Mouse (Mus musculus) forebrain, postnatal 0 days (tissue): Measurements from ENCODE around the gene Ccnf. TPM values are rescaled to one million over a fixed set of nuclear protein-coding genes. Genes with fewer than 3 reads are reported as not detected.

ENCODE experiments used
- ATAC-seq: fragments of 200-750 bp; cut with Nextera tagmentation; 2 replicates; pipeline ENCODE4 v1.8.0; 2017; ENCODE audit warnings: mild to moderate bottlenecking, moderate library complexity
- DNase-seq: peaks from one replicate; pipeline ENCODE4 v3.0.0-alpha.2; 2015
- H3K27ac ChIP-seq: fragments of 300-500 bp; sonication (generic); 2 replicates; pipeline ENCODE4 v1.5.1; 2014; ENCODE audit warnings: low read depth, mild to moderate bottlenecking, antibody characterized with exemption, low read length, moderate library complexity, mixed read lengths
- H3K27me3 ChIP-seq: fragments of 300-500 bp; sonication (generic); 2 replicates; pipeline ENCODE4 v1.6.1; 2014; ENCODE audit warnings: mild to moderate bottlenecking, low read length, mixed read lengths; ENCODE audit not compliant: insufficient read depth
- H3K36me3 ChIP-seq: fragments of 300-500 bp; sonication (generic); 2 replicates; pipeline ENCODE4 v1.6.1; 2014; ENCODE audit warnings: mild to moderate bottlenecking, moderate library complexity; ENCODE audit not compliant: insufficient read depth
- H3K4me1 ChIP-seq: fragments of 300-500 bp; sonication (generic); 2 replicates; pipeline ENCODE4 v1.6.1; 2014; ENCODE audit warnings: antibody characterized with exemption; ENCODE audit not compliant: insufficient read depth
- H3K4me2 ChIP-seq: fragments of 300-500 bp; sonication (generic); 2 replicates; pipeline ENCODE4 v1.6.1; 2014; ENCODE audit warnings: low read depth, mild to moderate bottlenecking, moderate library complexity
- H3K4me3 ChIP-seq: fragments of 300-500 bp; sonication (generic); 2 replicates; pipeline ENCODE4 v1.5.1; 2014; ENCODE audit warnings: low read depth, low read length, mixed read lengths
- H3K9ac ChIP-seq: fragments of 300-500 bp; sonication (generic); 2 replicates; pipeline ENCODE4 v1.6.1; 2014; ENCODE audit warnings: mild to moderate bottlenecking
- H3K9me3 ChIP-seq: fragments of 300-500 bp; sonication (generic); 2 replicates; pipeline ENCODE4 v1.6.1; 2016; ENCODE audit warnings: low read length
- CTCF ChIP-seq: sonication (generic); IDR thresholded peaks from 2 replicates; pipeline ENCODE4 v1.5.1; 2016; ENCODE audit warnings: antibody characterized with exemption, control low read depth, low read depth
- WGBS: fragments of 180-500 bp; shearing (Covaris S2); extraction: QIAGEN DNeasy Blood & Tissue Kit; methylation state at CpG from one replicate; pipeline ENCODE4 v1.1.7; 2014; 5-methylcytosine and 5-hydroxymethylcytosine counted together
- polyA plus RNA-seq: library from polyadenylated mRNA; unstranded; fragments of >200 nt; fragmentation: Nextera tagmentation; extraction: Ambion mirVana; gene quantifications from 2 replicates; pipeline ENCODE4 v1.2.1, GENCODE M21; 2015
- total RNA-seq: library from RNA; depleted of rRNA; stranded (reverse); fragments of >200 nt; gene quantifications from 2 replicates; pipeline ENCODE4 v1.2.3, GENCODE M21; 2014; rRNA removed

The Ccnf gene
- total RNA-seq (6.2 and 7.4 TPM in 2 replicates), polyA plus RNA-seq (4.1 and 6.9 TPM in 2 replicates)

- Histone ChIP-seq H3K36me3 (peaks cover 6% of the 10 kb centered on the region; the same call in 1 of the 2 replicates), H3K9ac (peak within 1 kb of the TSS; percentile 60), H3K4me2 (peak within 1 kb of the TSS; percentile 83), H3K27me3 (no peaks in the 10 kb centered on the region), H3K4me3 (peak within 1 kb of the TSS; percentile 57), H3K9me3 (no peaks in the 10 kb centered on the region), H3K27ac (0 out of 2 replicates have a peak within 1 kb of the TSS, but pooled peaks have one; percentile 21), H3K4me1 (0 out of 2 replicates have a peak, but pooled peaks cover 7% of the 10 kb centered on the region)
- peak; percentile 100 for ATAC-seq
- peak; percentile 68 for TF ChIP-seq CTCF
- WGBS: under 1% methylated on average over 48 of the region's 48 CpGs
- DNase-seq: peak; percentile 98
These were observed at the start of gene Ccnf for GRCm38 (mm10) chr17:24251320-24252069. Ccnf (minus strand) TSS chr17:24251484.

- TF ChIP-seq CTCF: no peak
- DNase-seq: no peak
- no peak for ATAC-seq
- H3K4me1 ChIP-seq: no peaks in the 10 kb centered on the region
- no peak overlapping the region for H3K9ac ChIP-seq
- no peaks in the 10 kb centered on the region for H3K27me3 ChIP-seq
- H3K36me3 ChIP-seq: no peaks in the 10 kb centered on the region
- no peaks in the 10 kb centered on the region for H3K9me3 ChIP-seq
- WGBS: 79% methylated on average over 4 of the region's 4 CpGs
- H3K27ac ChIP-seq: no peak overlapping the region
- H3K4me2 ChIP-seq: no peak overlapping the region
- no peak overlapping the region for H3K4me3 ChIP-seq
These were observed 49.4 kb upstream of the Ccnf start for GRCm38 (mm10) chr17:24300651-24301050.

GRCm38 (mm10) chr17:24289338-24289737 is 38.1 kb upstream of the Ccnf start:
- no peaks in the 10 kb centered on the region for H3K9me3 ChIP-seq
- H3K4me2 ChIP-seq: no peak overlapping the region
- TF ChIP-seq CTCF: no peak
- DNase-seq: no peak
- no peaks in the 10 kb centered on the region for H3K27me3 ChIP-seq
- no peaks in the 10 kb centered on the region for H3K4me1 ChIP-seq
- H3K36me3 ChIP-seq: no peaks in the 10 kb centered on the region
- WGBS: 85% methylated on average over 5 of the region's 5 CpGs
- no peak overlapping the region for H3K27ac ChIP-seq
- no peak overlapping the region for H3K4me3 ChIP-seq
- no peak for ATAC-seq
- no peak overlapping the region for H3K9ac ChIP-seq

- ATAC-seq: no peak
- H3K27ac ChIP-seq: no peak overlapping the region
- no peaks in the 10 kb centered on the region for H3K4me1 ChIP-seq
- WGBS: 87% methylated on average over 9 of the region's 9 CpGs
- DNase-seq: no peak
- no peaks in the 10 kb centered on the region for H3K27me3 ChIP-seq
- H3K36me3 ChIP-seq: no peaks in the 10 kb centered on the region
- H3K9me3 ChIP-seq: no peaks in the 10 kb centered on the region
- H3K9ac ChIP-seq: no peak overlapping the region
- TF ChIP-seq CTCF: no peak
- no peak overlapping the region for H3K4me3 ChIP-seq
- H3K4me2 ChIP-seq: no peak overlapping the region
These were observed 37.2 kb upstream of the Ccnf start for GRCm38 (mm10) chr17:24288477-24288876.

- Histone ChIP-seq H3K36me3 (no peaks in the 10 kb centered on the region), H3K27ac (no peak overlapping the region), H3K27me3 (no peaks in the 10 kb centered on the region), H3K9me3 (no peaks in the 10 kb centered on the region), H3K4me1 (no peaks in the 10 kb centered on the region), H3K9ac (no peak overlapping the region), H3K4me3 (no peak overlapping the region), H3K4me2 (no peak overlapping the region)
- ATAC-seq (no peak), DNase-seq (no peak)
- WGBS: 74% methylated on average over 3 of the region's 3 CpGs
- no peak for TF ChIP-seq CTCF
These were observed 34.4 kb upstream of the Ccnf start for GRCm38 (mm10) chr17:24285680-24286079.

- Histone ChIP-seq H3K9ac (no peak overlapping the region), H3K4me3 (no peak overlapping the region), H3K4me1 (no peaks in the 10 kb centered on the region), H3K27me3 (no peaks in the 10 kb centered on the region), H3K27ac (no peak overlapping the region), H3K9me3 (no peaks in the 10 kb centered on the region), H3K4me2 (no peak overlapping the region), H3K36me3 (no peaks in the 10 kb centered on the region)
- 73% methylated on average over 9 of the region's 9 CpGs for WGBS
- TF ChIP-seq CTCF: no peak
- ATAC-seq (no peak), DNase-seq (no peak)
These were observed 32.1 kb upstream of the Ccnf start for GRCm38 (mm10) chr17:24283266-24283818.

GRCm38 (mm10) chr17:24282637-24283036 is 31.4 kb upstream of the Ccnf start:
- ATAC-seq (no peak), DNase-seq (no peak)
- H3K9me3 ChIP-seq: no peaks in the 10 kb centered on the region
- no peaks in the 10 kb centered on the region for H3K36me3 ChIP-seq
- no peaks in the 10 kb centered on the region for H3K4me1 ChIP-seq
- no peak overlapping the region for H3K27ac ChIP-seq
- 75% methylated on average over 4 of the region's 4 CpGs for WGBS
- no peak overlapping the region for H3K9ac ChIP-seq
- no peak overlapping the region for H3K4me2 ChIP-seq
- TF ChIP-seq CTCF: no peak; the same call in 1 of the 2 replicates
- H3K4me3 ChIP-seq: no peak overlapping the region
- H3K27me3 ChIP-seq: no peaks in the 10 kb centered on the region
